In genomic region chr2:116812869-116813558, GRCm38 (mm10) we compare ENCODE assay signal across 8 mouse cellular contexts.
A peak's percentile ranks its signal among the peaks of the same experiment; 100 is the strongest.
DNase-seq lines count a peak whose midpoint lies in the region; ATAC-seq and TF ChIP-seq lines count a peak whose summit lies in the region.
"Had no signal": no experiment of that assay in that cellular context is flagged by ENCODE, and none has a peak within 500 bp of the region (broad histone marks: within the 10 kb centered on the region; RNA-seq: fewer than 3 reads in every experiment).

No protein-coding gene starts in this region.

- no peak for TF ChIP-seq CTCF in kidney, postnatal 0 days (IDR thresholded peaks at IDR 0.05; ENCODE audit: low read depth)

- intact Hi-C loops in left cerebral cortex, postnatal 4 days (cut with DNase I), result no loop called here
- intact Hi-C loops in left cerebral cortex, postnatal 14 days (cut with DNase I), result loop anchor here (10.0 kb wide), 1 partner anchor 738 kb away; no protein-coding TSS in a partner anchor

- no peaks in the 10 kb centered on the region for H3K4me1 ChIP-seq in embryonic facial prominence, embryonic 11.5 days (ENCODE audit: control insufficient read depth, insufficient read depth, low read length)
- no peaks in the 10 kb centered on the region for H3K4me1 ChIP-seq in kidney, postnatal 0 days (replicated peaks; ENCODE audit: insufficient read depth, low read length)
- H3K4me1 ChIP-seq: liver, embryonic 13.5 days had no signal

- no peak overlapping the region for H3K9ac ChIP-seq in embryonic facial prominence, embryonic 11.5 days (replicated peaks; ENCODE audit: low read length)
- no peak overlapping the region for H3K9ac ChIP-seq in kidney, postnatal 0 days (ENCODE audit: low read depth, low read length)
- H3K9ac ChIP-seq: liver, embryonic 13.5 days had no signal

- H3K27me3 ChIP-seq in embryonic facial prominence, embryonic 11.5 days (ENCODE audit: control insufficient read depth, insufficient read depth, low read length), result no peaks in the 10 kb centered on the region
- H3K27me3 ChIP-seq in kidney, postnatal 0 days (ENCODE audit: insufficient read depth, low read length), result no peaks in the 10 kb centered on the region
- H3K27me3 ChIP-seq in myocyte (ENCODE audit: control insufficient read depth, insufficient read depth, insufficient read length), result peaks cover 8% of the 10 kb centered on the region
- H3K27me3 ChIP-seq: liver, embryonic 13.5 days had no signal

- no peak overlapping the region for H3K4me2 ChIP-seq in embryonic facial prominence, embryonic 11.5 days (ENCODE audit: low read depth, low read length)
- peak overlapping the region; percentile 40 for H3K4me2 ChIP-seq in kidney, postnatal 0 days (ENCODE audit: low read length)
- peak overlapping the region; percentile 59 for H3K4me2 ChIP-seq in myocyte (ENCODE audit: low read depth)
- H3K4me2 ChIP-seq: liver, embryonic 13.5 days had no signal

- peak; percentile 30 for DNase-seq in left cerebral cortex, postnatal 4 days
- DNase-seq in left cerebral cortex, postnatal 14 days (ENCODE audit: low spot score in 2 of 2), result no peak
- DNase-seq in embryonic facial prominence, embryonic 11.5 days (ENCODE audit: low spot score), result peak; percentile 72
- DNase-seq in kidney, postnatal 0 days (ENCODE audit: low spot score), result peak; percentile 82
- no peak for DNase-seq in yolk sac, embryonic 10.5 days (ENCODE audit: low spot score)
- no peak for DNase-seq in left cerebral cortex, adult 9 months (ENCODE audit: low spot score in 2 of 2)
- DNase-seq: liver, embryonic 13.5 days had no signal

- no peak overlapping the region for H3K4me3 ChIP-seq in embryonic facial prominence, embryonic 11.5 days (ENCODE audit: low read depth, low read length)
- H3K4me3 ChIP-seq in kidney, postnatal 0 days (replicated peaks; ENCODE audit: low read depth, low read length), result 0 out of 2 replicates have a peak overlapping the region, but pooled peaks have one; percentile 5
- H3K4me3 ChIP-seq in myocyte, result no peak overlapping the region
- H3K4me3 ChIP-seq: liver, embryonic 13.5 days had no signal

- ATAC-seq in embryonic facial prominence, embryonic 11.5 days (replicated peaks; ENCODE audit: insufficient number of reproducible peaks, low FRiP score, low TSS enrichment, low read depth), result no peak
- 0 out of 2 replicates have a peak, but pooled peaks have one; percentile 43 for ATAC-seq in kidney, postnatal 0 days (replicated peaks; ENCODE audit: low FRiP score, low read depth)

- TF ChIP-seq POLR2A in myocyte (IDR thresholded peaks at IDR 0.05; ENCODE audit: insufficient read length, low read depth), result no peak

- 36% methylated on average over 13 of the region's 13 CpGs for WGBS in embryonic facial prominence, embryonic 11.5 days
- WGBS in kidney, postnatal 0 days, result 27% methylated on average over 13 of the region's 13 CpGs

- no peaks in the 10 kb centered on the region for H3K36me3 ChIP-seq in embryonic facial prominence, embryonic 11.5 days (replicated peaks; ENCODE audit: control insufficient read depth, insufficient read depth, low read depth, low read length)
- no peaks in the 10 kb centered on the region for H3K36me3 ChIP-seq in kidney, postnatal 0 days (ENCODE audit: insufficient read depth, low read length)
- H3K36me3 ChIP-seq in myocyte (ENCODE audit: control insufficient read depth, insufficient read depth), result no peaks in the 10 kb centered on the region
- H3K36me3 ChIP-seq: liver, embryonic 13.5 days had no signal

- H3K9me3 ChIP-seq in embryonic facial prominence, embryonic 11.5 days (replicated peaks; ENCODE audit: control insufficient read depth, low read length), result no peaks in the 10 kb centered on the region
- H3K9me3 ChIP-seq in kidney, postnatal 0 days (replicated peaks; ENCODE audit: low read length), result no peaks in the 10 kb centered on the region
- H3K9me3 ChIP-seq: liver, embryonic 13.5 days had no signal

- H3K27ac ChIP-seq in embryonic facial prominence, embryonic 11.5 days (replicated peaks; ENCODE audit: low read depth, low read length), result no peak overlapping the region
- no peak overlapping the region for H3K27ac ChIP-seq in kidney, postnatal 0 days
- H3K27ac ChIP-seq: liver, embryonic 13.5 days had no signal

- H3K79me2 ChIP-seq in myocyte (ENCODE audit: control insufficient read depth, insufficient read depth), result no peaks in the 10 kb centered on the region

- H3ac ChIP-seq in myocyte (ENCODE audit: control insufficient read depth, insufficient read length), result no peak overlapping the region

TF ChIP-seq in myocyte, 11 proteins besides CTCF, POLR2A, EP300 and RAD21:
- peak in 1 of 3 experiments; percentile 36 for TF ChIP-seq MYOG (IDR thresholded peaks at IDR 0.05; ENCODE audit: control insufficient read depth in 1 of 3, insufficient read depth in 1 of 3, insufficient read length in 2 of 3, low read depth in 2 of 3)
- no peak for TF ChIP-seq MAX (IDR thresholded peaks at IDR 0.05; ENCODE audit: low read depth)
- peak in 2 of 3 experiments; percentile 1 to 44 for TF ChIP-seq MYOD1 (IDR thresholded peaks at IDR 0.05; ENCODE audit: control insufficient read depth in 1 of 3, insufficient read length in 2 of 3, low read depth in 2 of 3)
- TF ChIP-seq SRF (IDR thresholded peaks at IDR 0.05; ENCODE audit: control insufficient read depth, insufficient read length, low read depth), result no peak
- no peak for TF ChIP-seq POLR2AphosphoS2 (IDR thresholded peaks at IDR 0.05; ENCODE audit: insufficient read length, low read depth)
- TF ChIP-seq REST (IDR thresholded peaks at IDR 0.05; ENCODE audit: insufficient read depth, insufficient read length), result no peak
- TF ChIP-seq E2F4 (IDR thresholded peaks at IDR 0.05; ENCODE audit: insufficient read depth), result no peak
- TF ChIP-seq TCF12 (IDR thresholded peaks at IDR 0.05; ENCODE audit: insufficient read depth, poor library complexity, severe bottlenecking), result no peak
- TF ChIP-seq TCF3 (IDR thresholded peaks at IDR 0.05; ENCODE audit: insufficient read length, low read depth), result no peak
- TF ChIP-seq CEBPB (IDR thresholded peaks at IDR 0.05; ENCODE audit: insufficient read depth, poor library complexity, severe bottlenecking), result no peak
- TF ChIP-seq USF1 (IDR thresholded peaks at IDR 0.05; ENCODE audit: low read depth), result no peak

Comparison
In these comparisons a context has a peak if more than half of its experiments do, and no peak if none do; other contexts are left out.
1. DNase-seq: peak in left cerebral cortex, postnatal 4 days (single experiment), embryonic facial prominence, embryonic 11.5 days (single experiment) and kidney, postnatal 0 days (single experiment); none in left cerebral cortex, postnatal 14 days (0 of 2), yolk sac, embryonic 10.5 days (single experiment) and left cerebral cortex, adult 9 months (0 of 2).